Mouse (Mus musculus) forebrain, embryonic 14.5 days (tissue): Measurements from ENCODE around the gene Olfr1260. TPM values are rescaled to one million over a fixed set of nuclear protein-coding genes. Genes with fewer than 3 reads are reported as not detected.

Experiments used
- polyA plus RNA-seq: library from polyadenylated mRNA; unstranded; fragments of >200 nt; fragmentation: Nextera tagmentation; extraction: Ambion mirVana; gene quantifications from 2 replicates; pipeline ENCODE4 v1.2.1, GENCODE M21; 2014

Gene Olfr1260
- polyA plus RNA-seq, 1 experiment from 2014 or later = not detected

Other genes with a start within 250 kb of the Olfr1260 start
- not detected in 2 replicates for gene Olfr1252, start 249.3 kb upstream of the Olfr1260 start, polyA plus RNA-seq
- not detected in 2 replicates for gene Olfr1253, start 217.2 kb upstream of the Olfr1260 start, polyA plus RNA-seq
- not detected in 2 replicates for gene Olfr1254, start 180.7 kb upstream of the Olfr1260 start, polyA plus RNA-seq
- not detected in 2 replicates for gene Olfr1255, start 162.3 kb upstream of the Olfr1260 start, polyA plus RNA-seq
- gene Olfr1256, start 132.8 kb upstream of the Olfr1260 start, polyA plus RNA-seq = not detected in 2 replicates
- gene Olfr48, start 126.1 kb upstream of the Olfr1260 start, polyA plus RNA-seq = not detected in 2 replicates
- not detected in 2 replicates for gene Olfr1257, start 95.9 kb upstream of the Olfr1260 start, polyA plus RNA-seq
- not detected in 2 replicates for gene Olfr1258, start 47.0 kb upstream of the Olfr1260 start, polyA plus RNA-seq
- not detected in 2 replicates for gene Olfr1259, start 25.7 kb upstream of the Olfr1260 start, polyA plus RNA-seq
- gene Olfr1261, start 16.9 kb downstream of the Olfr1260 start, polyA plus RNA-seq = not detected in 2 replicates
- not detected in 2 replicates for gene Olfr1262, start 25.8 kb downstream of the Olfr1260 start, polyA plus RNA-seq
- gene Olfr1263, start 37.8 kb downstream of the Olfr1260 start, polyA plus RNA-seq = not detected in 2 replicates
- gene Olfr1264, start 51.2 kb downstream of the Olfr1260 start, polyA plus RNA-seq = not detected in 2 replicates
- not detected in 2 replicates for gene Olfr1265, start 61.0 kb downstream of the Olfr1260 start, polyA plus RNA-seq
- gene Olfr140, start 89.3 kb downstream of the Olfr1260 start, polyA plus RNA-seq = not detected in 2 replicates
- not detected in 2 replicates for gene Olfr1269, start 147.1 kb downstream of the Olfr1260 start, polyA plus RNA-seq
- not detected in 2 replicates for gene Olfr32, start 168.0 kb downstream of the Olfr1260 start, polyA plus RNA-seq
- not detected in 2 replicates for gene Olfr1270, start 178.8 kb downstream of the Olfr1260 start, polyA plus RNA-seq